ENCODE assay signal across 7 mouse cellular contexts in the genomic region with DNA sequence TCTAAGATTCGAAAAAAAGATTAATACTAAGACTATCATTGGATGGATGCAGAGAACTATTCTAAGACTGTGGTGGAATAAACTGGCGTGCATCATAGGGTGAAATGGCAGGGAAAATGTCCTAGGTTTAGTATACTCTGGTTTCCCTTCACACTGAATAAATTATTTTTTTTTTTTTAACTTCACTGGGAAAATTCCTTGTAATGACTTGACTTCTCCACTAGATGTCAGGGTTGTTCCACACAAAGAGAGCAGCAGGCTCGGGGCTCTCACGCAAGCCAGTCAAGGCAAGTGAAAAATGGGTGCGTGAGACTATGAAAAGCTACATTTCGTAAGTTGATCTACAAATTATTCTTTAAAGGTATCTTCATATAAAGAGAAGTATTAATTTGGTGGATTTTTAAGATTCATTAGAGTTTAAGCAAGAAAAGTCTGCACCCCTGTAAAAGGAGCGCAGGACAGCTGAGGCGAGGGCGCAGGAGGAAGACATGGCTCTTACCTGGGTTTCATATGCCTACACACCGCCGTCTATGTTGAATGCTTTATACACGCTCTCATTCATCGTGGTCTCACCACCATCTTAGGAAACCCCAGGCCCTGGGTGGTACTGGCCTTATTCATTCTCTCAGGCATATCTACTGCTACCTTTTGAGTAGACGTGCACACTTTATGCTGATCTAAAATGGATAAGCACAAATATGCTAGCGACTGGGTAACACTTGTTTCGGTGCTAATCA. TPM values are rescaled to one million over a fixed set of nuclear protein-coding genes. Genes with fewer than 3 reads are reported as not detected.
DNase-seq lines count a peak whose midpoint lies in the region; ATAC-seq and TF ChIP-seq lines count a peak whose summit lies in the region.

No protein-coding gene starts in this region.

- TF ChIP-seq CTCF in hindbrain, postnatal 0 days (IDR thresholded peaks at IDR 0.05; ENCODE audit: low read depth) = peak; percentile 87

- H3K27ac ChIP-seq in hindbrain, postnatal 0 days = no peak overlapping the region

- H3K9me3 ChIP-seq in hindbrain, postnatal 0 days (ENCODE audit: low read length) = no peaks in the 10 kb centered on the region

- no peak overlapping the region for H3K4me2 ChIP-seq in hindbrain, postnatal 0 days (ENCODE audit: low read depth, low read length)

- H3K9ac ChIP-seq in hindbrain, postnatal 0 days (replicated peaks; ENCODE audit: low read length) = no peak overlapping the region

- no peak overlapping the region for H3K4me3 ChIP-seq in hindbrain, postnatal 0 days (ENCODE audit: low read length)

- H3K27me3 ChIP-seq in hindbrain, postnatal 0 days (ENCODE audit: insufficient read depth, low read length) = no peaks in the 10 kb centered on the region

- H3K36me3 ChIP-seq in hindbrain, postnatal 0 days (ENCODE audit: insufficient read depth, low read length) = no peaks in the 10 kb centered on the region

- WGBS in hindbrain, postnatal 0 days = 39% methylated on average over 16 of the region's 16 CpGs

- H3K4me1 ChIP-seq in hindbrain, postnatal 0 days (ENCODE audit: insufficient read depth, low read length) = no peaks in the 10 kb centered on the region

- DNase-seq in ovary, postnatal 14 days (ENCODE audit: low spot score) = peak; percentile 30
- no peak for DNase-seq in ovary, postnatal 10 days (ENCODE audit: low spot score)
- peak; percentile 84 for DNase-seq in adipocyte (ENCODE audit: low spot score)
- peak; percentile 49 for DNase-seq in embryo, embryonic 9.5 days (ENCODE audit: extremely low spot score)
- DNase-seq in hindbrain, postnatal 0 days (ENCODE audit: low spot score) = peak; percentile 79
- peak; percentile 26 for DNase-seq in yolk sac, embryonic 10.5 days (ENCODE audit: low spot score)

- ATAC-seq in hindbrain, postnatal 0 days = peak; percentile 76
- ATAC-seq in megakaryocyte progenitor cell, adult 5-6 weeks (replicated peaks; ENCODE audit: poor library complexity) = peak; percentile 97

RNA-seq across cellular contexts. Expression of a gene that starts 15.5 kb away (rescaled TPM):
- total RNA-seq in hindbrain, postnatal 0 days (2014; rRNA removed) = not detected in 2 replicates
- polyA plus RNA-seq in hindbrain, postnatal 0 days (2015; fragmentation: Nextera tagmentation; extraction: Ambion mirVana) = 0.30 TPM in 1 of 2 replicates, not detected in the other
- total RNA-seq in megakaryocyte progenitor cell, adult 5-6 weeks (2015) = not detected in 2 replicates
- total RNA-seq in megakaryocyte progenitor cell, adult 5-6 weeks (2017) = not detected in 2 replicates

RNA-seq across cellular contexts. Expression of a gene that starts 20.3 kb away (rescaled TPM):
- 17.6 and 17.7 TPM in 2 replicates for total RNA-seq in hindbrain, postnatal 0 days (2014; rRNA removed)
- polyA plus RNA-seq in hindbrain, postnatal 0 days (2015; fragmentation: Nextera tagmentation; extraction: Ambion mirVana) = 11.9 and 12.0 TPM in 2 replicates
- 1.7 and 2.0 TPM in 2 replicates for total RNA-seq in megakaryocyte progenitor cell, adult 5-6 weeks (2015)
- total RNA-seq in megakaryocyte progenitor cell, adult 5-6 weeks (2017) = 4.1 and 5.0 TPM in 2 replicates
